Mouse (Mus musculus) T-helper 2 cell (primary cell): ENCODE data around the gene Fcgrt.
"Not testable (repeated sequence)": the region's sequence is repeated elsewhere in the genome, so short reads cannot be mapped to it uniquely, and the experiment has no call there.

Experiments
- in situ Hi-C: fragments of 300-600 bp; cut with MboI, MseI; formaldehyde crosslinking; loops from one replicate; pipeline ENCODE4 v1.15.1; 2025; ENCODE audit warnings: high pct_unique_total_duplicates

The Fcgrt gene

DNA sequence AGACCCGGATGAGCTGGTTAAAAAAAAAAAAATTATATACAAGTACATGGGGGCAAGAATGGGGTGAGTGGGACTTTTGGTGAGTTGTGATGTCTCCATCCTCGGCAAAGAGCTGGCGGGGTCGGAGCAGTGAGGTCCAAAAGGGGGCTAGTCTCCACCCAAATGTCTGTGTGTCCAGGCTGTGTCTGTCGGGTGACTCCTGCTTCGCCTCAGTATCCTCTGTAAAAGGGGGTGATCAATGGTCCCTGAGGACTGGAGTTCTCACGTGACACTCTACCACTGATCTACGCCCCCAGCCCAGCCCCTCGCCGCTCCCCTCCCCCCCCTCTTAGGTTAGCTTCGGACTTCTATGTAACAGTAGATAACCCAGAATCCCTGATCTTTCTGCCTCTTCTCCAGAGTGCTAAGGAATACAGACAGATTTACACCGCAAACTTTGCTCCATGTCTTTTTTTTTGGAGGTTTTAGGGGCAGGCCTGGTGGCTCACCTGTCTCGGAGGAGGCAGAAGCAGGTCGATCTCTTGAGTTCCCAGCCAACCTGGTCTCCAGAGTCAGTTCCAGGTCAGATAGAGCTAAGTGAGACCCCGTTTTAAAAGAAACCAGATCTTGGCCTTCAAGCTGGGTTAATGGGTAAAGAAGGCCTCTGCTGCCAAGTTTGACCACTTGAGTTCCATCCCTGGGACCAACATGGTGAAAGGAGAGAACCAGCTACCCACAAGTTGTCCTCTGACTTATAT is 26.3 kb upstream of the Fcgrt start:
- in situ Hi-C loops: no loop called here

- in situ Hi-C loops: no loop called here
Observed at GRCm38 (mm10) chr7:45129318-45129717, 25.7 kb upstream of the Fcgrt start.

- in situ Hi-C loops: no loop called here
Observed at GRCm38 (mm10) chr7:45128624-45129246, 25.1 kb upstream of the Fcgrt start, which contains the start of gene Rpl13a. Gene Rpl13a, minus strand, starts transcription at chr7:45128761.

DNA sequence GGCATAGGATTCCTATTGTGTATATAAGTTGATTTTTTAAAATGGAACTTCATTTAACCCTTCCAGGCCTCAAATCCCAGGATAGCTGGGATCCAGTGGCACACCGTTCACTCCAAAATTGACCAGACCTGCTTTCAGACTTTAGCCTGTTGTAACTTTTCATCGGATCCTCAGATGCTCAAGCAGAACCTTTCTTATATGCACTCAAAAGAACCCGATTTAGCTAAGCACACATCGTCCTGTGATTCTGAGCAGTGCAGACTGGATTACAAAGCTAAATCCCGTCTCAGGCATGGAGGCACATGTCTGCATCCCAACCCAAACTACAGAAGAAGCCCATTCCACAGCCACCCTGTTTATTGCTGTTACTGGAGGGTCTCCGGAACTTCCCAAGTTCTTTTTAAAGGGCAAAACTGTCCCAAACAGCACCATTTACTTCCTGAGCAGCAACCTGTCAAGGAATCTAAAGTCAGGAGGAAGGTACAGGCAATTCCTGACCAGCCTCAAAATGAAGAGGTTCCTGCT is 24.1 kb upstream of the Fcgrt start:
- in situ Hi-C loops: no loop called here

DNA sequence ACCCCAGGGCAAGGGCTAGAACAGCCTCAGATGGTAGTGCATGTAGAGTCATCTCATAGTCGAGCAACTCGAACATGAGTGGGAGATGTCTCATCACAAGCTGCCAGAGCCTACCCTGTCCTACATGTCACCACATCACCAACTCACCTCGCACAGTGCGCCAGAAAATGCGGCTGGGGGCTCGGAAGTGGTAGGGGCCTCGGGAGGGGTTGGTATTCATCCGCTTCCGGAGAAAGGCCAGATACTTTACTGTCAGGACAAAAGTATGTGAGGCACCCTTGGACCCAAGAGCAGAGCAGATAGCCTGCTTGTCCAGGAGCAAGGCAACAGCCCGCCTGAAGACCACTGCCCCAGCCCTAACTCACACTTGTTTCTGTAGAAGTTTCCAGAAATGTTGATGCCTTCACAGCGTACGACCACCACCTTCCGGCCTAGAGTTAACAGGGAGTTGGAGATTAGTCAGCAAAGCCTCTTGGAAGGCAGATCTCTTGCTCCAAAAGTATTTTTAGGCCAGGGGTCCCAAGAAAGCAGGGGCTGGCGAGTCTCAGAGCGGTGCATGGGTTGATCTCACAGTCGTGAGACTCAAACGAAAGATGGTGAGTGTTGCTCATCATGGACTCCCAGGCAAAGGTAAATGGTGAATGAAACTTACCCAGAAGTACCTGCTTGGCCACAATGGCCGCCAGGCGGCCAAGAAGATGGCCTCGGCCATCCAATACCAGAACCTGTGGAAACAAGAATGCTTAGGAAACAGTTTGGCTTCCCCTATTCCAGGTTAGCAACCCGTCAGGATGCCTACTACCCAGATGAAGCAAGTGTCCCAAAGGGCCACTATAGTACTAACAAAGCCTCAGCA is 23.4 kb upstream of the Fcgrt start:
- in situ Hi-C loops: no loop called here

DNA sequence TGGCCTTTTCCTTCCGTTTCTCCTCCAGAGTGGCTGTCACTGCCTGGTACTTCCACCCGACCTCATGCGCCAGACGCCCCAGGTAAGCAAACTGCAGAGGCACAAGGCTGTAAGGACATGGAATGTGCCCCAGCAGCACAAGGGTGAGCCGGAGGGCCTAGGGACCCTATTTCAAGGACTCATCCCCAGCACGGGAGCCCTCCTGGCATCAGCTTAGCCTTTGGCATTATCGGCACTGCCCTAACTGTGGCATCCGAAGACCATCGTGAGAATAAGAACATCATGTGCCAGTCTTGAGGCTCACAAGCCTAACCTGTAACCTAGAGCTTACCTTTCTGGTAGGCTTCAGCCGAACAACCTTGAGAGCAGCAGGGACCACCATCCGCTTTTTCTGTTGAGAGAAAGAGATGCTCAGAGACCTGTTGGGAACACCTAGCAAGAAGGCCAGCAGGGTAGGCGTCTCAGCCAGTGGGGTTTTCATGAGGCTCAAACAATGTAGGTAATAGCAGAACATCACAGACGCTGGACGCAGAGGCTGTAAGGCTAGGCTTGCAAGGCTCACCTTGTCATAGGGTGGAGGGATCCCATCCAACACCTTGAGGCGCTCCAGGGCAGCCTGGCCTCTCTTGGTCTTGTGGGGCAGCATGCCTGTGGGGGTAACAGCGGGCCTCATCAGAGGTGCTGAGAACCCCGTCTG is 22.6 kb upstream of the Fcgrt start:
- in situ Hi-C loops: no loop called here

DNA sequence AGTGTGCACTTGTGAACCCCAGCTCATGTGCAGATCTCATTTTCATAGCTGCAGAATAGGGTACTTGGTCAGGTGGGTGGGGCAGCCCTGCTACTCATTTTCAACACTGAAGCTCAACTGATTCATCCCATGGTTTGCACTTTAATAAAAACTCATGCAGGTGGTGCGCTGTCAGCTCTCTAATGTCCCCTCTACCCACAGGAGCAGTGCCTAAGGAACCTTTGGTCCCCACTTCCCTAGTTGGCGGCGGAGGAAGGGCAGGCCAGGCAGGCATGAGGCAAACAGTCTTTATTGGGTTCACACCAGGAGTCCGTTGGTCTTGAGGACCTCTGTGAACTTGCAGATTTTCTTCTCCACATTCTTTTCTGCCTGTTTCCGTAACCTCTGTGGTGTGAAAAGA is 22.0 kb upstream of the Fcgrt start:
- in situ Hi-C loops: not testable (repeated sequence)

DNA sequence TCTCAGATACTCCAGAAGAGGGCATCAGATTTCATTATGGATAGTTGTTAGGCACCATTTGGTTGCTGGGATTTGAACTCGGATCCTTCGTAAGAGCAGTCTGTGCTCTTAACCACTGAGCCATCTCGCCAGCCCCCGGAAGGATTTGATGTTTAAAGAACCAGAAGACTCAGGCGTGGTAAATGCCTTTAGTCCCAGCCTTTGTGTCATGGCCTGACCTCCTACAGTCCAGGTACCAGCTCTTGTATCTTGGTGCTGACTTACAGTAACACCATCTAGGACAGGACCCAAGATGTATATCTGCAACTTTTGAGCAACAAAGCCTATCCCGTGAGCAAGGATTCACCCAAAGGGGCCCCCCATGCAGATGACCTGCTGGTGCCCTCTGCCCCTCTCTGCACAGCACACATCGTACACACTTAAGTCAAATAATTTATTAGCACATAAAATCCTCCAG is 21.5 kb upstream of the Fcgrt start:
- in situ Hi-C loops: no loop called here

DNA sequence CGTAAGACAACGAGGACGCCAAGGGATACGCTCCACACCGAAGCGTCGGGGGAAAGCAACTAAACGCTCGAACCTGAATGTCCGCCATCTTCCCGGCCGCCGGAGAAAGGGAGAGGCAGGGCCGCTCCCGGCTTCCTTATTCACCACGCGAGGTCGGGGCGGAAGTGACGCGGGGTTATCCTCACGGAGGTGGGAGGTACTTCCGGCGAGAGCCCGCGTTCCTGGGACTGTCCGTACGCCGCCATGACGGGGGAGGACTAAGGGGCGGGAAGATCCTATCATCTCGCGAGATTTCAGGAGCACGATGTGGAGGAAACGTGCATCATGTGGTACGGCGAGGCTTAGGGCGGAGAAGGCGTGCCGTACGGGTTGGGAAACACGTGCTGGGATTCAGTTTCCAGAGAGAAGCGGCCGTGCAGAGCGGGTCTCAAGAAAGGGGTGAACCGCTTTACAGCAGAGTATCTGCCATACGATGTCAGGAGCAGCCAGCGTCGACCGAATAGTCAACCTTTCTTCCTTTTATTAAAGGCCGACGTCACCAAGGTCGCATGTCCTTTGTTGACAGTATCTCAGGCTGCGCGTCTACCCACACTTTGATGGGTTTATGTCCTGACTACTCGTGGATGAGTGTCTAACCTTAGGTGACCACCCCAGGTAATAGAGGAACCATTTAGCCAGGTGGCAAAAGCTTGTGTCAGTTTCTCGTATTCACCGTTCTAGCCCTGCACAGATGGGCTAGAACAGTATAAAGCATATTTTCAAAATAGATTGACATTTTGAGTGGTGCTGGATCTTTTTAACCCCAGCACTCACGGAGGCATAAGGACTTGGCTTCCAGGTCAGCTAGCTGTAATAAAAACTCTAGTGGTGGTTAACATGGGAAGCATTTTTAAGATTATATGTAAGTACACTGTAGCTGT is 20.8 kb upstream of the Fcgrt start, which contains the start of gene Rps11:
Rps11 (minus strand) TSS at position 216 of the 920 bp plus-strand sequence.
- in situ Hi-C loops: no loop called here

GRCm38 (mm10) chr7:45123186-45123570 is 19.5 kb upstream of the Fcgrt start:
- in situ Hi-C loops: no loop called here

DNA sequence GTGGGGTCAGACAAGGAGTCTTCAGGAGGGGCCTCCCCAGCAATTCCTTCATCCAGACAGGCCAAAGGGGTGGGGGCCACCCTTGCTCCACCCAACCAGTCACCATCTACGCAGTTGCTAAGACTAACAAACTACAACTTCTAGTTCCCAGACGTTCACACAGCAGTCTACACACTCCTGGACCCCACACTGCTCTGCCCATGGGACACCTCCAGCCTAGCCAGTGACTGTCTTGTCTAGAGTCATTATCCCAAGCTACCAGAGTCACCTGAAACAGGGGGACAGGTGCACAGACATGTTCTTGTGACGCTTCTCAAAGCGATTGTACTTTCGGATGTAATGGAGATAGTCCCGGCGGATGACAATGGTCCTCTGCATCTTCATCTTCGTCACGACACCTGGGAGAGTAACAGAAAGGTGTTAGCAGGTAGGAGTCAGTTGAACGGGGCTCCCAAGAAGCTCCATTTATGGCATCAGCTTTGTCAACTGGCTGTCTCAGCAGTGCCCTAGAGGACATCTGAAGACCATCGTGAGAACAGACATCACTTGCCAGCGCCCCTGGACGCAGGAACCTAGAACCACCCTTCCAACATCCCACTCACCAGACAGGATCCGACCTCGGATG is 19.0 kb upstream of the Fcgrt start:
- in situ Hi-C loops: no loop called here

DNA sequence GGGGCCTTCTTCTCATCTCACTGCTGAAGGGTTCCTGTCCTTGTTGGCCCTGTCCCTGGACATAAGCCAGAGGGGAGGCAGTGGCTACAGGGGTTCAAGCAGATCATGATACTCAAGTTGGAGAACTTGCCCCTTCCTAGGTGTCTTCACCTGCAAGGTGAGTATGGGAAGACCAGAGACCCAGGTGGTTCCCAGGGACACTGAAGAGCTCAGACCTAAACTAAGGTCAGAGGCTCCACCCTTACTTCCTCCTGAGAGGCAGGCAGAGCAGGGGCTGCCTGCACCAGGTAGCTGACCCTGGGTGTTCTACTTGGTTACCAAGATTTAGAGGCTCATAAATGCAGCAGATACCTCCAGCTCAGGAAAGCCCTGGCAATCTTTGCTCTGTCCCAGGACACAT is 18.3 kb upstream of the Fcgrt start:
- in situ Hi-C loops: no loop called here

DNA sequence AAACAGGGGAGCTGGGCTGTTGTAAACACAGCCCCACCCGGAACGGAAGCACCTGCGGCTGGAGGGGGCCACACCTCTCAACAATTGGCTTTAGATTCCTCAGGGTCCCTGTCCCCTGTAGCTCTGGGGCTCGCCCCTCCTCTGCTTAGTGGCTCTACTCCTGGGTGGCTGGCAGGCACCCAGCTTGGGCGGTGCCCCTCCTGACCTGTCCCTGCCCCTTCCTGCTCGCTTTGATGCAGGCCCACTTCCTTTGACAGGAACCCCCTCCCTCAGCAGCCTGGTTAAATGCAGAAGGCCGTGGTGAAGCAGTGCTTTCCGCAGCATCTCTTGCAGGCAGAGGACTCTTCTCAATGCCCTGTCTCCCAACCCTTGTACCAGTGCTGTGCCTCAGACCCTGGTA is 17.8 kb upstream of the Fcgrt start:
- in situ Hi-C loops: no loop called here

- in situ Hi-C loops: no loop called here
Observed at GRCm38 (mm10) chr7:45119780-45120709, 16.4 kb upstream of the Fcgrt start.

- in situ Hi-C loops: no loop called here
Observed at GRCm38 (mm10) chr7:45118336-45118735, 14.7 kb upstream of the Fcgrt start.

- in situ Hi-C loops: no loop called here
Observed at GRCm38 (mm10) chr7:45117566-45117965, 13.9 kb upstream of the Fcgrt start.

- in situ Hi-C loops: no loop called here
Observed at GRCm38 (mm10) chr7:45113476-45113875, 9.8 kb upstream of the Fcgrt start.

DNA sequence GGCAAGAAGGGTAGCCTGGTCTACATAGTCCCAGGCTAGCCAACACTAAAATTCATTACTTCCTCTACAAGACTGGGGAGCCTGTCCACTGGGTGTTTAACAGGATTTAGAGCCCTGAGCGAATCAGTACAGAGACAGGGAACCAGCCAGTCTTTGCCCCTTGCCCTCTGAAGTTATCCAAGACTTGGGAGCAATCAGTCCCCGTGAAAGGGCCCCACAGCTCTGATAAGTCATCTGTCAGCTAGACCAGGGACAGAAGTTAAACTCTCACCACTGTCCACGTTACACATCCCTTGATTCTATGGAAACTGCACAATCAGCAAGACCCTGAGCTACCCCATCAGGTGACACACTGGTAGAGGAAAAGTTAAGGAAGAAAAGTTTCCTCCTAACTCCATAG is 8.9 kb upstream of the Fcgrt start:
- in situ Hi-C loops: no loop called here

GRCm38 (mm10) chr7:45111940-45112339 is 8.3 kb upstream of the Fcgrt start:
- in situ Hi-C loops: no loop called here
